Mouse (Mus musculus): Measurements from ENCODE around the gene Serf2. TPM values are rescaled to one million over a fixed set of nuclear protein-coding genes. Genes with fewer than 3 reads are reported as not detected.
"Not testable (repeated sequence)": the region's sequence is repeated elsewhere in the genome, so short reads cannot be mapped to it uniquely, and the experiment has no call there.

The Serf2 gene
- total RNA-seq, 2 experiments from 2014 or later: 363 to 372 TPM

DNA sequence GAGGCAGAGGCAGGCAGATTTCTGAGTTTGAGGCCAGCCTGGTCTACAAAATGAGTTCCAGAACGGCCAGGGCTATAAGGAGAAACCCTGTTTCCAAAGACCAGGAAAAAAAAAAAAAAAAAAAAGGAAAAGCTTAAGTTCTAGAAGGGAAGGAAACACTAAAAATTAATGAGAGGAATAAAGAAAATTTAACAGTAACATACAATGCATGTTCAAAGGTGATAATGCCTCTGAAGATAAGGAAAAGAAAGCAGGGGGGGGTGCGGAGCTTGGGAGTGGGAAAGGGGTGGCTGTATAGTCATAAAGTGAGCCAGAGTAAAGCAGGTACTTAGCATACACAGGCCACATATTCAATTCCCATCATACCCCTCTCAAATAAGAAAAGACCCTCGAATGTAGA, 3.9 kb upstream of the Serf2 start:
- DNase-seq (ENCODE audit: low spot score in 2 of 2): no peak

GRCm38 (mm10) chr2:121446506-121446905, 2.5 kb upstream of the Serf2 start:
- no peak for DNase-seq (ENCODE audit: low spot score in 2 of 2)

GRCm38 (mm10) chr2:121447006-121447405, 2.0 kb upstream of the Serf2 start:
- DNase-seq (ENCODE audit: low spot score in 2 of 2): no peak

GRCm38 (mm10) chr2:121448136-121448535, 859 bp upstream of the Serf2 start:
- peak in 1 of 2 experiments; percentile 34 for DNase-seq (ENCODE audit: low spot score in 2 of 2)

GRCm38 (mm10) chr2:121449545-121450011, 583 bp downstream of the Serf2 start:
- no peak for DNase-seq (ENCODE audit: low spot score in 2 of 2)

DNA sequence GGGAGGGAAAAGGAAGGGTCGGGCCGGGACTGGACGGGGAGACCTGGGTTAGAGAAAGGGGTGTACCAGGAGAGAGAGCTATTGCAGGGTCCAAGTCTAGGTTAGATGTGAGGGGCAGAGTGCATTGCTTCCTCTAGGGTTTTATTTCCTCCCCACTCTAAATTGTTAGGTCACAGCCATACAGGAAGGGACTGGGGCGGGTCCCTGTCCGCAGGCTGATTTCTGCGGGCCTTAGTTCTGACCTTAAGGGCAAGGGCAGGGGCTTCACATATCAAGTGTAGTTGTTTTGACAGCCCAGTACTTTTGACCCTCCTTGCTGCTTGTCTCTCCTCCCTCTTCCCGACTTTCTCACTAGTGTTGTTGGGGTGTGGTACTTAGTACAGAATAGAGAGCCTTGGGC, 1.1 kb downstream of the Serf2 start:
- no peak for DNase-seq (ENCODE audit: low spot score in 2 of 2)

GRCm38 (mm10) chr2:121452361-121452760, 3.4 kb downstream of the Serf2 start:
- DNase-seq (ENCODE audit: low spot score in 2 of 2): no peak

GRCm38 (mm10) chr2:121452990-121453389, 4.0 kb downstream of the Serf2 start, which contains the start of gene Hypk:
Gene Hypk (plus strand): TSS chr2:121453290.
- no peak for DNase-seq (ENCODE audit: low spot score in 2 of 2)

GRCm38 (mm10) chr2:121453917-121454316, 4.9 kb downstream of the Serf2 start:
- DNase-seq (ENCODE audit: low spot score in 2 of 2): no peak

DNA sequence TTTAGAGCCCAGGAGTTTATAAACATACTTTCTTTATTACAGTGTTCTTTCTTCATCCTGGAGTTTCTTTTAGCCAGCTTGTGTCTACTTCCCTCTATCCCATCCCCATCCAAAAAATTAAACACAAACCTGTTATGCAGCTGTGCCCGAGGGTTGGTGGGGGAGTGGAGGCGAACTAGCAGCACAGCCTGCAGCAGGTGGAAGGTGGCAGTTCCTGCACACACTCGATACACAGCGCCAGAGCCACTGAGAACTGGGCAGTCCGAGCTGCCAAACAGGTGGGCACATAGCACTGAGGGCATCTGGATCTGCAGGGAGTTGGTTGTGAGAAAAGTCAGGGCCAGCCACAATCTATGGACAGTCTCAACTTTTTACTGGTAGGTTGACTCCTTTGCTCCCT, 6.5 kb downstream of the Serf2 start:
- DNase-seq (ENCODE audit: low spot score in 2 of 2): no peak

- peak; percentile 76 for DNase-seq (ENCODE audit: low spot score in 2 of 2)
These were observed 8.0 kb downstream of the Serf2 start, which contains the start of gene Serinc4 for GRCm38 (mm10) chr2:121456692-121457642. Gene Serinc4 (minus strand): TSS chr2:121456781.

DNA sequence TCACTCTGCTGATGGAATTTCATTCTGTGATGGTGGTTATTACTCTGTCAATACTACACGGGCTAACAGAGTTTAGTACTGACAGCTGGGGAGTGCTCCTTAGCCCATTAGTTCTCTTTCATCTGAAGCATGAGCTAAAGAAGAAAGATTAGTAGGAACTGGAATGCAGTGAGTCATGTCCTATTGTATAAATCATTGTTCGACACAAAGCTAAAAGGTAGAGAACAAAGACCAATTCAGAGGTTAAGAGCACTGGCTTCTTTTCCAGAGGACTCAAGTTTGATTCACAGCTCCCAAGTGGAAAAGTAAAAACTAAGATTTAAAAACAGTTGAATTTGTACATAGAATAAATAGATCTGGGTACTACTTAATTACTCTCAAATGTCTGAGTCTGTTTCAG, 11.1 kb downstream of the Serf2 start:
- DNase-seq (ENCODE audit: low spot score in 2 of 2): no peak

DNA sequence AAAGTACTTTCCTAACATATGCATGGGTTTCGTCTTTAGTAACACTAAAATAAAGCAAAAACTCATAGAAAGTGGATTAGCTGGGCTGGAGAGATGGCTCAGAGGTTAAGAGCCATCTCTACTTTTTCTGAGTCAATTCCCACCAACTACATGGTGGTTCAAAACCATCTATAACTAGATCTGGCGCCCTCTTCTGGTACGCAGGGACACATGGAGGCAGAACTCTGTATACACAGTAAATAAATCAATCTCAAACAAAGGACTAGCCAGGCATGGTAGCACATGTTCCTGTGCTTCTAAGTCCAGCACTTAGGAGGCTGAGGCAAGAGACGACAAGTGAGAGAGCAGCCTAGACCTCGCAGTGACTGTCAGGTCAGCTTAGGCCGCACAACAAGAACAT, 20.0 kb downstream of the Serf2 start:
- not testable (repeated sequence) for DNase-seq (ENCODE audit: low spot score in 2 of 2)

GRCm38 (mm10) chr2:121472783-121473182, 23.8 kb downstream of the Serf2 start:
- not testable (repeated sequence) for DNase-seq (ENCODE audit: low spot score in 2 of 2)

GRCm38 (mm10) chr2:121473301-121474179, 24.5 kb downstream of the Serf2 start, which contains the start of gene Mfap1b:
Gene Mfap1b (minus strand): TSS chr2:121474067.
- peak; percentile 64 to 68 for DNase-seq (ENCODE audit: low spot score in 2 of 2)

DNA sequence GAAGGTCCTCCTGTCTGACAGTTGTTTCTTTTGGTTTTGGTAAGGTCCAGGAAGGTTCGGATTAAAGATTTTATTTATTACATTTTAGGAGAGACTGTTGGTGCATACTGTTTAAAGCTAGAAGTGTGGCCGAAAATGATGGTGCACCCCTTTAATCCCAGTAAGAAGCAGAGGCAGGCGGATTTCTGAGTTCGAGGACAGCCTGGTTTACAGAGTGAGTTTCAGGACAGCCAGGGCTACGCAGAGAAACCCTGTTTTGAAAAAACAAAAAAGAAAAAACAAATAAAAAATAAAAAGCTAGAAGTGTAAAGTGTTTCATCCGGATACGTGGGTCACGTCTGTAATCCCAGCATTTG, 25.2 kb downstream of the Serf2 start:
- DNase-seq (ENCODE audit: low spot score in 2 of 2): no peak

DNA sequence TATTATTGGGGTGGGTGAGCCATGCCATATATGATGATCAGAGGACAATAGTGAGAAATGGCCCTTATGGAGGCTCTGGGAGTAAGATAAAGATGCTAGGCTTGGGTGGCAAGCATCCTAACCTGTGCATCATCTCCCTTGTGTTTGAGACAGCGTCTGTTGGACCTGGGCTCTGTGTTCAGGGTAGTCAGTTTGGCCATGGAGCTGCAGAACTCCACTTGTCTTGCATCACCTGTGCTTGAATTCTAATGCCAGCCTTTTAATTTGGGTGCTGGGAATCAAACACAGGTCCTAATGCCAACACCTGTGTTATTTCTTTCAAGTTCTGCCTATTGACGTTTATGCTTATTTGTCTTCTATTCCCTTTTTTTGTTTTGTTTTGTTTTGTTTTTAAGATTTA, 26.3 kb downstream of the Serf2 start:
- DNase-seq (ENCODE audit: low spot score in 2 of 2): not testable (repeated sequence)

DNA sequence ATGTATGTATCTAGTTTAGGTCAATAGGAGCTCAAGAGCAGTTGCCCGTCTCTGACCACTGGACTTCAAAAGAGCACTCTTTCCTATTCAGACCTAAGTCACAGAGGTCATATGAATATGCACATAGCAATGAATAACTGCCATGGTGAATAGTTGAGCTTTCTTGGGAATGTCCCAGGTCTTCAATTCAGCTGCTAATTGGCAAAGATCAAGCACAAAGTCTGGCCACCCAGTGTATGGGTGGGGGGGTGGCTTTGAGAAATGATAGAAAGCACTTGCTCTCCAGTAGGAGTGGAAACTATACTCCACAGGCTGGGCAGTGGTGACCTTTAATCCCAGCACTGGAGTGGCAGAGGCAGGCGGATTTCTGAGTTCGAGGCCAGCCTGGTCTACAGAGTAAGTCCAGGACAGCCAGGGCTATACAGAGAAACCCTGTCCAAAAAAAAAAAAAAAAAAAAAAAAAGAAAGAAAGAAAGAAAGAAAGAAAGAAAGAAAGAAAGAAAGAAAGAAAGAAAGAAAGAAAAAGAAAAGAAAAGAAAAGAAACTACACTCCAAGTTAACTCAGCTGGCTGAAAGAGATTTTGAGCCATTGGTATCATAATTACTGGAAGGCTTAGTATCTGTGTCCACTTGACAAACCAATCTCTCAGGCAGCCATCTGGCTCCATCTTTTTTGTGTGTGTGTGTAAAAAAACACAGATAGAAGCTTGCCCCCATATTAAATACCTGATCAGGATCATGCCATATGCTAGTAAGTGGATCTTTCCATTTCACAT, 28.7 kb downstream of the Serf2 start:
- DNase-seq (ENCODE audit: low spot score in 2 of 2): no peak

DNA sequence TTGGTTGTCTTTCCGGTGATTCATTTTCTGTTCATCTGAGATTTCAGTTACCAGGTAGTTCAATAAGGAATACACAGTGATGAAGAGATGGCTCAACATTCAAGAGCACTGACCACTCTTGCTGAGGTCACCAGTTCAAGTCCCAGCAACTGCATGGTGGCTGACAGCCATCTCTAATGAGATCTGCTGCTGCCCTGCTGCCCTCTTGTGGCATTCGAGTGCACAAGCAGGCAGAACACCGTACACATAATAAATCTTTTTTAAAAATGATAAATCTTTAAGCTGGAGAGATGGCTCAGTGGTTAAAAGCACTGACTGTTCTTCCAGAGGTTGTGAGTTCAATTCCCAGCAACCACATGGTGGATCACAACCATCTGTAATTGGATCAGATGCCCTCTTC, 31.5 kb downstream of the Serf2 start:
- DNase-seq (ENCODE audit: low spot score in 2 of 2): peak in 1 of 2 experiments; percentile 32

GRCm38 (mm10) chr2:121480916-121481315, 31.9 kb downstream of the Serf2 start:
- DNase-seq (ENCODE audit: low spot score in 2 of 2): not testable (repeated sequence)

GRCm38 (mm10) chr2:121483576-121483975, 34.6 kb downstream of the Serf2 start:
- DNase-seq (ENCODE audit: low spot score in 2 of 2): no peak
